ENCODE assay signal across 28 mouse cellular contexts in genomic region chr9:72339119-72339518, GRCm38 (mm10).
DNase-seq lines count a peak whose midpoint lies in the region; ATAC-seq and TF ChIP-seq lines count a peak whose summit lies in the region.
"Had no signal": no experiment of that assay in that cellular context is flagged by ENCODE, and none has a peak within 500 bp of the region (broad histone marks: within the 10 kb centered on the region; RNA-seq: fewer than 3 reads in every experiment).

No protein-coding gene starts in this region.

- ATAC-seq in heart, postnatal 0 days (ENCODE audit: insufficient read depth, low read depth) = no peak
- no peak for ATAC-seq in kidney, embryonic 14.5 days (ENCODE audit: low FRiP score, low TSS enrichment)
- ATAC-seq: CD4-positive, CD25-positive, alpha-beta regulatory T cell, adult 4 months; forebrain, embryonic 14.5 days; forebrain, postnatal 0 days; intestine, postnatal 0 days; Patski had no signal

- TF ChIP-seq CTCF in heart, postnatal 0 days (IDR thresholded peaks at IDR 0.05; ENCODE audit: low read depth) = no peak

- H3K36me3 ChIP-seq in heart, postnatal 0 days (replicated peaks; ENCODE audit: control insufficient read depth, insufficient read depth, low read length) = peaks cover 22% of the 10 kb centered on the region
- peaks cover 29% of the 10 kb centered on the region for H3K36me3 ChIP-seq in kidney, embryonic 14.5 days (ENCODE audit: control insufficient read depth, insufficient read depth, low read length)

- intact Hi-C loops in heart, postnatal 10 days (cut with DNase I) = no loop called here

- 0 out of 2 replicates have a peak overlapping the region, but pooled peaks have one; percentile 1 for H3K27ac ChIP-seq in heart, postnatal 0 days (ENCODE audit: low read depth)
- no peak overlapping the region for H3K27ac ChIP-seq in kidney, embryonic 14.5 days (ENCODE audit: low read depth, low read length)
- H3K27ac ChIP-seq: embryonic facial prominence, embryonic 13.5 days; forebrain, embryonic 10.5 days; gastrocnemius, adult 2 months; heart, embryonic 15.5 days; hindbrain, embryonic 12.5 days; hindbrain, embryonic 15.5 days had no signal

- no peak overlapping the region for H3K9ac ChIP-seq in heart, postnatal 0 days (replicated peaks; ENCODE audit: low read depth, low read length)
- H3K9ac ChIP-seq in kidney, embryonic 14.5 days (ENCODE audit: low read depth, low read length) = no peak overlapping the region
- H3K9ac ChIP-seq: embryonic facial prominence, embryonic 13.5 days; forebrain, postnatal 0 days; heart, embryonic 15.5 days; hindbrain, embryonic 12.5 days; hindbrain, embryonic 15.5 days had no signal

- no peak overlapping the region for H3K4me2 ChIP-seq in heart, postnatal 0 days (ENCODE audit: low read depth, low read length)
- no peak overlapping the region for H3K4me2 ChIP-seq in kidney, embryonic 14.5 days (replicated peaks; ENCODE audit: low read depth, low read length)
- H3K4me2 ChIP-seq: embryonic facial prominence, embryonic 13.5 days; heart, embryonic 11.5 days; heart, embryonic 15.5 days; hindbrain, embryonic 12.5 days; hindbrain, embryonic 15.5 days had no signal

- no peak overlapping the region for H3K4me3 ChIP-seq in heart, postnatal 0 days (ENCODE audit: low read depth, low read length)
- no peak overlapping the region for H3K4me3 ChIP-seq in kidney, embryonic 14.5 days (ENCODE audit: low read length)
- H3K4me3 ChIP-seq: embryonic facial prominence, embryonic 13.5 days; erythroblast, embryonic 14.5 days; forebrain, embryonic 10.5 days; gastrocnemius, adult 2 months; heart, embryonic 15.5 days; hindbrain, embryonic 12.5 days; hindbrain, embryonic 15.5 days had no signal

- TF ChIP-seq EP300 in heart, postnatal 0 days (IDR thresholded peaks at IDR 0.05; ENCODE audit: low read depth) = no peak

- H3K27me3 ChIP-seq in heart, postnatal 0 days (ENCODE audit: control insufficient read depth, insufficient read depth, low read length) = no peaks in the 10 kb centered on the region
- H3K27me3 ChIP-seq in kidney, embryonic 14.5 days (ENCODE audit: control insufficient read depth, insufficient read depth, low read length) = no peaks in the 10 kb centered on the region
- H3K27me3 ChIP-seq: embryonic facial prominence, embryonic 13.5 days; heart, embryonic 15.5 days; hindbrain, embryonic 12.5 days; hindbrain, embryonic 15.5 days; Patski had no signal

- 73% methylated on average over 2 of the region's 2 CpGs for WGBS in heart, postnatal 0 days
- WGBS in kidney, embryonic 14.5 days = 96% methylated on average over 2 of the region's 2 CpGs

- DNase-seq in heart, postnatal 0 days (ENCODE audit: low spot score) = no peak
- DNase-seq in heart, postnatal 10 days = no peak
- DNase-seq in R1 (ENCODE audit: low read depth, low spot score) = peak; percentile 17
- peak; percentile 12 for DNase-seq in gonadal fat pad, adult 2 months (ENCODE audit: low read depth)
- DNase-seq in kidney, adult 18-20 months = no peak
- no peak for DNase-seq in embryo, embryonic 10.5 days (ENCODE audit: low spot score)
- DNase-seq: adrenal gland, adult 8-10 months; adrenal gland, postnatal 25 days; cerebellum, adult 11-12 months; cerebellum, adult 8-10 months; cerebellum, postnatal 10 days; cerebellum, postnatal 36 days; forebrain, postnatal 0 days; gastrocnemius, adult 2 months; gastrocnemius, postnatal 25 days; kidney, adult 8-10 months had no signal

- no peaks in the 10 kb centered on the region for H3K9me3 ChIP-seq in heart, postnatal 0 days (replicated peaks; ENCODE audit: control insufficient read depth, low read length)
- H3K9me3 ChIP-seq in kidney, embryonic 14.5 days (ENCODE audit: control insufficient read depth, low read length) = no peaks in the 10 kb centered on the region
- H3K9me3 ChIP-seq: embryonic facial prominence, embryonic 13.5 days; forebrain, embryonic 10.5 days; heart, embryonic 15.5 days; hindbrain, embryonic 12.5 days; hindbrain, embryonic 15.5 days had no signal

- H3K4me1 ChIP-seq in heart, postnatal 0 days (ENCODE audit: control insufficient read depth, insufficient read depth) = 0 out of 2 replicates have a peak, but pooled peaks cover 6% of the 10 kb centered on the region
- no peaks in the 10 kb centered on the region for H3K4me1 ChIP-seq in kidney, embryonic 14.5 days (ENCODE audit: control insufficient read depth, insufficient read depth, low read length)
- H3K4me1 ChIP-seq: forebrain, embryonic 10.5 days; hindbrain, embryonic 12.5 days; hindbrain, embryonic 15.5 days had no signal

Comparison
In these comparisons a context has a peak if more than half of its experiments do, and no peak if none do; other contexts are left out.
1. DNase-seq: peak in R1 (single experiment) and gonadal fat pad, adult 2 months (single experiment); none in heart, postnatal 0 days (single experiment), heart, postnatal 10 days (0 of 2), kidney, adult 18-20 months (single experiment) and embryo, embryonic 10.5 days (single experiment).